Mouse (Mus musculus): ENCODE results near the gene Oxct1.

DNA sequence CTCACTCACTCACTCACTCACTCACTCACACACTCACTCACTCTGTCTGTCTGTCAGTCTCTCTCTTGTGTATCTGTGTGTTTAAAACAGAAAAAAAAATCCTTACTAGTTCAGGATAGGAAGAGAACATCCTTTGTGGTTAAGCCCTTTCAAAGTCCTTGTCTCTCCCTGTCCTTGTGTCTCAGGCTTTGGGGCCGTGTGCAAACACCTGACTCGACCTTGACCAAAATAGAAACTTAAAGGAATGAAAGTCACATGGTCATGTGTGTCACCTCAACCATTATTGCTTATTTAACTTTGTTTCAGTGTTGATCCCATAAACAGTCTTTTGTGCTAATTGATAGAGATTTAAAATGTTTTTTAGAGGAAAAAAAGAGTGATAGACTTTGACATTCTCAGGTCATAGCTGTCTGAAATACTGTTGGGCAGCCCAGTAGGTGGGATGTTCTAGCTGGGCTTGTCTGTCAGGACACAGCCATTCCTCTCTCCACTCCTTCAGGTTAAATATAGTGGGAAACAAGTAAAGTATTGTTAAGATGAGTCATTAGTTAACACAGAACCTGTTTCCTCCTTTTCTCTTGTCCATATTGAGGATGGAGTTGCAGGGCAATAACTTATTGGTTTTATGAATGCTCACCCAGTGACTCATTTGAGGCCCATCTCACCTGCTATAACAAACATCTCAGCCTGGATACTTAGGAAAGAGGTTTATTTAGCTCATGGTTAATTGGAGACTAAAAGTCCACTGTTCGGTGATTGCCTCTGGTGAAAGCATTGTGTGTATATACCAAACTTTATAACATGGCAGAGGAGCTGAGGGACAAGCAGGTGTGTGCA is 7.2 kb downstream of the Oxct1 start:
- TF ChIP-seq CTCF (IDR thresholded peaks at IDR 0.05; ENCODE audit: borderline replicate concordance, insufficient read depth, low read length) (no peak), POLR2A (IDR thresholded peaks at IDR 0.05; ENCODE audit: low read depth, low read length) (no peak)

Measured in embryonic fibroblast, embryonic 13.5 days (primary cell).